Mouse (Mus musculus): ENCODE measurements around the gene Klc2. TPM values are rescaled to one million over a fixed set of nuclear protein-coding genes. Genes with fewer than 3 reads are reported as not detected.

Gene Klc2
- total RNA-seq, 2 experiments from 2014 or later: 193 to 211 TPM

DNA sequence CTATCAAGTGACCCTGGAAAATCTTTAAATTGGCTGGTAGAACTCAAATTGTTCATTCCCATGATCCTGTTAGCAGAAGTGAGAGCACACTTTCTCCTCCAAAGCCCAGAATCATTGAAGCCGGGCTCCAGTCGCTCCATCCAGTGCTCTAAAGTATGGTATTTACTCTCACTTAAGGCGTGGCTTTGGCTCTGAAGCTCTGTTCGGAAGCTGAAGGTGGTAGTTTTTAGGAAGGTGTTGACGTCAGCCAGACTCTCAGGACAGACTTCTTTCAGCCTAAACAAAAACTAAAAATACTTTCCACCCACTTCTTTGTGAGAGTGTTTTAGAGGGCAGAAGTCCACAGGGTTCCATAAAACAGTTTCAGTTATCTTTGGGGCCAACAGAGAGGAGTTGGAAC lies 44.8 kb downstream of the Klc2 start:
- no peak for DNase-seq (ENCODE audit: low spot score in 2 of 2)

GRCm38 (mm10) chr19:5073028-5073427 lies 45.3 kb downstream of the Klc2 start:
- DNase-seq (ENCODE audit: low spot score in 2 of 2): no peak

DNA sequence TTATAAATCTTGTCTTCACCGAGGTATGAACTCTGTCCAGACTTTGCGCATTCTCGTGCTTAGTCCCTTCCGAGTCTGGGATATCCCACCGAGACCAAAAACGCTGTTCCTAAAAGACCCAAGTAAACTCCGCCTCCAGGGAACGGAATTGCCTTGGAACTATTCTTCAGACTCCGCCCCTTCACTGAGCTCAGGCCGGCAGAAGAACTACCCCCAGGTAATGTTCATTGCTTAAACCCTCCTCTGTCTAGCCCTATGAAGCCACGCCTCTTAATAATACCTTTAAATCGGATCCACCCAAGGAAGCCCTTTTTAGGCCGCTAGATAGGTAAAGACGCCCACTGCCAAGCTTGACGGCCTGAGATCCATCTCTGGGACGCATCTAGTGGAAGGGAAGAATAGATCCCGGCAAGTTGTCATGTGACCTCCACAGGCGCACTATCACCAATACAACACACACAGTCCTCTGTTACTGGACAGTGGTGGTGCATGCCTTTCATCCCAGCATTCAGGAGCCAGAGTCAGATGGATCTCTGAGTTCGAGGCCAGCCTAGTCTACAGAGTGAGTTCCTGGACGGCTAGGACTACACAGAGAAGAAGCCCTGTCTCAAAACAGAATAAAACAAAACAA lies 45.9 kb downstream of the Klc2 start:
- no peak for DNase-seq (ENCODE audit: low spot score in 2 of 2)

- DNase-seq (ENCODE audit: low spot score in 2 of 2): no peak
These were observed 46.6 kb downstream of the Klc2 start for GRCm38 (mm10) chr19:5071545-5072369.

DNA sequence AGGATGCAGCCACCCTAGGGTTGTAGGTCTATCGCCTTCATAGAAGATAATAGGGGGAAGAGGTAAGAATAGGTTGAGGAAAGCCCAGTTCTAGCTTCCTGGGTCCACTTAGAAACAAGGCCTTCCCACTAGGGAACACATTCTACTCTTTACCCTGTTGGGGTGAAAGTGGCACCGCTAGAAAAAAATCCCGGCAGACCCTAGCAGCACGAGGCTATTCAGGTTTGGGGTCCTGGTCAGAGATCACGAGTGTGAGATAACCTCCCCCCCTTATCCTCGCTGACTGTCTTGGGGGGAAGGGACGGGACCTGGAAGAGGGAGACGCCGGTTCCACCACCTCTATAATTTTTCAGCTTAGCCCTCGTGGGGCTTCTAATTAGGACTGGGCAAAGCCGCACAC lies 47.3 kb downstream of the Klc2 start:
- no peak for DNase-seq (ENCODE audit: low spot score in 2 of 2)

DNA sequence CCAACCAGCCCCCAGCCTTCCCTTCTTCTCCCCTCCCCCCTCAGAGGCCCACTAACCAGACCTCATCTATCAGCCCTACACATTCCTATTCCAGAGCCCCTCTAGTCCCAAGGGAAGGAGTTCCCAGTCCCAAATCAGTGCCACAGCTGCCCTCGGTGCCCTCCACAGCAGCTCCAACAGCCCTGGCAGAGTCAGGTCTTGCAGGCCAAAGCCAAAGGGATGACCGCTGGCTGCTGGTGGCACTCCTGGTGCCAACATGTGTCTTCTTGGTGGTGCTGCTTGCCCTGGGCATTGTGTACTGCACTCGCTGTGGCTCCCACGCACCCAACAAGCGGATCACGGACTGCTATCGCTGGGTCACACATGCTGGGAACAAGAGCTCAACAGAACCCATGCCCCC lies 48.4 kb downstream of the Klc2 start:
- no peak for DNase-seq (ENCODE audit: low spot score in 2 of 2)

DNA sequence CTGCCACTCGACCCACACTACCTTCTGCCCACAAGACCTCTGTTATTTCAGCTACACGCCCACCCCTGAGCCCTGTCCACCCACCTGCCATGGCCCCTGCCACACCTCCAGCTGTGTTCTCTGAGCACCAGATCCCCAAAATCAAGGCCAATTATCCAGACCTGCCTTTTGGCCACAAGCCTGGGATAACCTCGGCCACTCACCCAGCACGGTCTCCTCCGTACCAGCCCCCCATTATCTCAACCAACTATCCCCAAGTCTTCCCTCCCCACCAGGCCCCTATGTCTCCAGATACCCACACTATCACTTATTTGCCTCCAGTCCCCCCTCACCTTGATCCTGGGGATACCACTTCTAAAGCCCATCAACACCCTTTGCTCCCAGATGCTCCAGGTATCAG lies 48.9 kb downstream of the Klc2 start:
- DNase-seq (ENCODE audit: low spot score in 2 of 2): no peak

DNA sequence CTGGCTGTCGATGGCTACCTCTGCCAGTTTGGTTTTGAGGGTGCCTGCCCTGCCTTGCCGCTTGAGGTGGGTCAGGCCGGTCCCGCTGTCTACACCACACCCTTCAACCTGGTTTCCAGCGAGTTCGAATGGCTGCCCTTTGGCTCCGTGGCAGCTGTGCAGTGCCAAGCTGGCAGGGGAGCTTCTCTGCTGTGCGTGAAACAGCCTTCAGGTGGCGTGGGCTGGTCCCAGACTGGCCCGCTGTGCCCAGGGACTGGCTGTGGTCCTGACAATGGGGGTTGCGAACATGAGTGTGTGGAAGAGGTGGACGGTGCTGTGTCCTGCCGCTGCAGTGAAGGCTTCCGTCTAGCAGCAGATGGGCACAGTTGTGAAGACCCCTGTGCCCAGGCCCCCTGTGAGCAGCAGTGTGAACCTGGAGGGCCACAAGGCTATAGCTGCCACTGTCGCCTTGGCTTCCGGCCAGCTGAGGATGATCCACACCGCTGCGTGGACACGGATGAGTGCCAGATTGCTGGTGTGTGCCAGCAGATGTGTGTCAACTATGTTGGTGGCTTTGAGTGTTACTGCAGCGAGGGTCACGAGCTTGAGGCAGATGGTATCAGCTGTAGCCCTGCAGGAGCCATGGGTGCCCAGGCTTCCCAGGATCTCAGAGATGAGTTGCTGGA lies 49.7 kb downstream of the Klc2 start:
- DNase-seq (ENCODE audit: low spot score in 2 of 2): no peak

DNA sequence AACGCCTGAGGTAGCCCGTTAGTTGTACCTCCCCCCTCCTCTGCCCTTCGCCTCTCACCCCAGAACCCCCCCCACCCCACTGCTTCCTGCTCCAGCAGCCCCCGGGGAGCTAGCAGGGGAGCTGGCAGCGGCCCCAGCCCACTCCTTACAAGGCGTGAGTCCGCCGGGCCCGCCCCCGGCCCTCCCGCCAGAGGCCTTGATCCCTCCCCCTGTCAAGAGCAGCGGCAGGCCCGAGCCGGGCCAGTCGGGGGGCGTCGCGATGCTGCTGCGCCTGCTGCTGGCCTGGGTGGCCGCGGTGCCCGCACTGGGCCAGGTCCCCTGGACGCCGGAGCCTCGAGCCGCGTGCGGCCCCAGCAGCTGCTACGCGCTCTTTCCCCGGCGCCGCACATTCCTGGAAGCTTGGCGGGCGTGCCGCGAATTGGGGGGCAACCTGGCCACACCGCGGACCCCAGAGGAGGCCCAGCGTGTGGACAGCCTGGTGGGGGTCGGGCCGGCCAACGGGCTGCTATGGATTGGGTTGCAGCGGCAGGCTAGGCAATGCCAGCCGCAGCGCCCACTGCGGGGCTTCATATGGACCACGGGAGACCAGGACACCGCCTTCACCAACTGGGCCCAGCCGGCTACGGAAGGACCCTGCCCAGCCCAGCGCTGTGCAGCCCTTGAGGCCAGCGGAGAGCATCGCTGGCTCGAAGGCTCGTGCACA lies 50.3 kb downstream of the Klc2 start, which contains the start of gene Cd248:
TSS of gene Cd248 (plus strand) at position 212 of the 703 bp plus-strand sequence.
- DNase-seq (ENCODE audit: low spot score in 2 of 2): no peak

- DNase-seq (ENCODE audit: low spot score in 2 of 2): no peak
These were observed 51.1 kb downstream of the Klc2 start for GRCm38 (mm10) chr19:5067040-5067799.

DNA sequence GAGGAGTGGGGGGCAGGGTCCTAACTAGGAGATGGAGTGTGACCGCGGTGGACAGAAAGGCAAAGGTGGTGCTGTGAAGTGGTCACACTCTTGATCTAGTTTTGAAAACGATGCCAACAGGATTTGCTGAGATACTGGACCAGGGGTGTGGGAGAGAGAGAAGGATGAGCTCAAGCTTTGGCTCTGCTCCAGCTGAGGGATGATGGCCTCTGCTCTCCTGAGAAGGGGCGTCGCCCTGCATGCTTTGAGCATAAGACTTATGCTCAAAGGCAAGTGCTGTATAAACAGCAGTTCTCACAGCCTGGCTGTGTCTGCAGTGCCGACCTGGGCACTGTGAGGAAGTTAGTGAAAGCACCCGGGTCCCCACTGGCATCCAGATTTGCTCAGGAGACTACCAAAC lies 53.3 kb downstream of the Klc2 start:
- no peak for DNase-seq (ENCODE audit: low spot score in 2 of 2)

GRCm38 (mm10) chr19:5062446-5062845 lies 55.9 kb downstream of the Klc2 start:
- no peak for DNase-seq (ENCODE audit: low spot score in 2 of 2)

- no peak for DNase-seq (ENCODE audit: low spot score in 2 of 2)
These were observed 56.3 kb downstream of the Klc2 start for GRCm38 (mm10) chr19:5062041-5062440.

DNA sequence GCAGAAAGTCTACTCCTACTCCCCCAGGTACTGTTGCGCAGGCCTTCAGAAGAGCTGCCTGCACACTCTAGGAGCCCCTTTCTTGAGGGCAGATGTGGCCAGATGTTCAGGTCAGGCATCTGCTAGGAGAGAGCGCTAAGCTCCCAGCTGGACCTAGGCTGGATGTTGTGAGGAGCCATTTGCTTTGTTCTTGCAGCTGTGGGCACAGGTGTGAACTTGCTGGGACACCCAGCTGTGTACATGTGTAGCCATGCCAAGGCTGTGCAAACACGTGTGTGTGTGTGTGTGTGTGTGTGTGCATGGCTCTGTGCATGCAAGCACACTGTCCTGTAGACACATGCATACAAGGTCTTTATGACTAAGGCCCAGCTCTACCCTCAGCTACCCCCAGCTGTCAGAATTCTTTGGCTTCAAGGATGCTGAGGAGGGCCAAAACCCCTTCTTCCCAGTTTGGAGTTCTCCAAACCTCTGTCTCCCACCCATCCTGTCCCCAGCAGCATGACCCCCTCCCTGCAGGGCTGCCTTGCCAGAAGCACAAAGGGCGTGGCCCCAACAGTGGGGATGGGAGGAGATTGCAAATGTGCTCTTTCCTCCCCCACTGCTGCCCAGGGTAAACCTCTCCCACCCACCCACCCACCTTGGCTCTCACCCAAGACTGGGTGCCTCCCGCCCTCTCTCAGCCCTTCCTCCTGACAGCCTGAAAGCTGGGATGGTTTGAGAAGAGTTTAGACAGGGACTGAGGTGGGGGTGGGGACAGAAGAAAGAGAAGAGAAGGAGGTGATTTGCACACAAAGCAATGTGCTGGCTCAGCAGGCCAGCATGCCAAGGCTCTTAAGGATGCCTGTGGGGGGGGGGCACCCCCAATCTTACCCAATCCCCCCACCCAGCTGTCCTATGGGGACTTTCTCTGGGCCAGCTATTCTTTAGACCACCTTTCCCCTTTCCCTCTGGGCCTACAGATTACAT lies 57.7 kb downstream of the Klc2 start:
- no peak for DNase-seq (ENCODE audit: low spot score in 2 of 2)

- DNase-seq (ENCODE audit: low spot score in 2 of 2): no peak
These were observed 59.3 kb downstream of the Klc2 start for GRCm38 (mm10) chr19:5058801-5059771.

- DNase-seq (ENCODE audit: low spot score in 2 of 2): no peak
These were observed 60.2 kb downstream of the Klc2 start for GRCm38 (mm10) chr19:5057876-5058775.

Measured in layer of hippocampus, postnatal 14 days (tissue).